Mouse (Mus musculus): Measurements from ENCODE around the gene Tedc2. TPM values are rescaled to one million over a fixed set of nuclear protein-coding genes. Genes with fewer than 3 reads are reported as not detected.

Gene Tedc2
- polyA plus RNA-seq (2015; fragmentation: Nextera tagmentation; extraction: Ambion mirVana) = 9.8 and 10.0 TPM in 2 replicates

GRCm38 (mm10) chr17:24220435-24221411 lies at the start of gene Tedc2:
TSS of gene Tedc2 (minus strand) at chr17:24220851.
- Histone ChIP-seq H3K4me3 (replicated peaks) (peak within 1 kb of the TSS; percentile 73), H3K27me3 (replicated peaks) (no peaks in the 10 kb centered on the region), H3K36me3 (peaks cover 37% of the 10 kb centered on the region), H3K9me3 (no peaks in the 10 kb centered on the region), H3K9ac (peak within 1 kb of the TSS; percentile 75), H3K4me1 (peaks cover 9% of the 10 kb centered on the region), H3K27ac (peak within 1 kb of the TSS; percentile 68), H3K4me2 (peak within 1 kb of the TSS; percentile 71)
- ATAC-seq (ENCODE audit: insufficient read depth, low FRiP score, low read depth) = peak; percentile 92
- WGBS = 3% methylated on average over 41 of the region's 41 CpGs

GRCm38 (mm10) chr17:24267133-24267532 lies 46.5 kb upstream of the Tedc2 start:
- no peak for ATAC-seq (ENCODE audit: insufficient read depth, low FRiP score, low read depth)
- H3K27me3 ChIP-seq (replicated peaks) = no peaks in the 10 kb centered on the region
- no peak overlapping the region for H3K4me2 ChIP-seq
- WGBS = 81% methylated on average over 1 of the region's 1 CpGs
- H3K27ac ChIP-seq = no peak overlapping the region
- H3K36me3 ChIP-seq = no peaks in the 10 kb centered on the region
- no peaks in the 10 kb centered on the region for H3K4me1 ChIP-seq
- H3K4me3 ChIP-seq (replicated peaks) = no peak overlapping the region
- no peaks in the 10 kb centered on the region for H3K9me3 ChIP-seq
- H3K9ac ChIP-seq = no peak overlapping the region

GRCm38 (mm10) chr17:24264766-24265165 lies 44.1 kb upstream of the Tedc2 start:
- H3K36me3 ChIP-seq = no peaks in the 10 kb centered on the region
- no peaks in the 10 kb centered on the region for H3K4me1 ChIP-seq
- H3K9ac ChIP-seq = no peak overlapping the region
- no peak overlapping the region for H3K4me2 ChIP-seq
- 70% methylated on average over 2 of the region's 2 CpGs for WGBS
- H3K27ac ChIP-seq = no peak overlapping the region
- no peak for ATAC-seq (ENCODE audit: insufficient read depth, low FRiP score, low read depth)
- no peaks in the 10 kb centered on the region for H3K27me3 ChIP-seq (replicated peaks)
- no peak overlapping the region for H3K4me3 ChIP-seq (replicated peaks)
- no peaks in the 10 kb centered on the region for H3K9me3 ChIP-seq

- no peak for ATAC-seq (ENCODE audit: insufficient read depth, low FRiP score, low read depth)
- H3K9me3 ChIP-seq = no peaks in the 10 kb centered on the region
- H3K9ac ChIP-seq = no peak overlapping the region
- H3K4me3 ChIP-seq (replicated peaks) = no peak overlapping the region
- H3K27me3 ChIP-seq (replicated peaks) = no peaks in the 10 kb centered on the region
- WGBS = 60% methylated on average over 4 of the region's 4 CpGs
- H3K4me2 ChIP-seq = no peak overlapping the region
- no peaks in the 10 kb centered on the region for H3K4me1 ChIP-seq
- H3K36me3 ChIP-seq = no peaks in the 10 kb centered on the region
- no peak overlapping the region for H3K27ac ChIP-seq
Measured at GRCm38 (mm10) chr17:24260516-24260915, 39.9 kb upstream of the Tedc2 start.

GRCm38 (mm10) chr17:24259702-24260101 lies 39.1 kb upstream of the Tedc2 start:
- no peak overlapping the region for H3K27ac ChIP-seq
- no peak overlapping the region for H3K4me3 ChIP-seq (replicated peaks)
- H3K4me1 ChIP-seq = no peaks in the 10 kb centered on the region
- no peak overlapping the region for H3K9ac ChIP-seq
- no peaks in the 10 kb centered on the region for H3K9me3 ChIP-seq
- no peak overlapping the region for H3K4me2 ChIP-seq
- no peaks in the 10 kb centered on the region for H3K36me3 ChIP-seq
- no peaks in the 10 kb centered on the region for H3K27me3 ChIP-seq (replicated peaks)
- WGBS = 70% methylated on average over 5 of the region's 5 CpGs
- ATAC-seq (ENCODE audit: insufficient read depth, low FRiP score, low read depth) = no peak

- no peaks in the 10 kb centered on the region for H3K4me1 ChIP-seq
- 49% methylated on average over 4 of the region's 4 CpGs for WGBS
- H3K4me3 ChIP-seq (replicated peaks) = no peak overlapping the region
- no peak overlapping the region for H3K9ac ChIP-seq
- ATAC-seq (ENCODE audit: insufficient read depth, low FRiP score, low read depth) = no peak
- H3K27ac ChIP-seq = no peak overlapping the region
- H3K36me3 ChIP-seq = no peaks in the 10 kb centered on the region
- no peak overlapping the region for H3K4me2 ChIP-seq
- H3K27me3 ChIP-seq (replicated peaks) = no peaks in the 10 kb centered on the region
- no peaks in the 10 kb centered on the region for H3K9me3 ChIP-seq
Measured at GRCm38 (mm10) chr17:24258981-24259380, 38.3 kb upstream of the Tedc2 start.

GRCm38 (mm10) chr17:24252329-24252728 lies 31.7 kb upstream of the Tedc2 start:
- WGBS = 96% methylated on average over 2 of the region's 2 CpGs
- H3K27me3 ChIP-seq (replicated peaks) = no peaks in the 10 kb centered on the region
- no peak overlapping the region for H3K4me3 ChIP-seq (replicated peaks)
- no peak overlapping the region; the same call in 1 of the 2 replicates for H3K4me2 ChIP-seq
- H3K9me3 ChIP-seq = no peaks in the 10 kb centered on the region
- no peak overlapping the region for H3K27ac ChIP-seq
- no peak for ATAC-seq (ENCODE audit: insufficient read depth, low FRiP score, low read depth)
- H3K4me1 ChIP-seq = peaks cover 13% of the 10 kb centered on the region
- peaks cover 16% of the 10 kb centered on the region for H3K36me3 ChIP-seq
- no peak overlapping the region for H3K9ac ChIP-seq

GRCm38 (mm10) chr17:24251320-24252069 lies 30.8 kb upstream of the Tedc2 start, which contains the start of gene Ccnf:
TSS of gene Ccnf (minus strand) at chr17:24251484.
- Histone ChIP-seq H3K9me3 (no peaks in the 10 kb centered on the region), H3K36me3 (peaks cover 16% of the 10 kb centered on the region), H3K4me3 (replicated peaks) (peak within 1 kb of the TSS; percentile 82), H3K27me3 (replicated peaks) (no peaks in the 10 kb centered on the region), H3K4me1 (peaks cover 13% of the 10 kb centered on the region), H3K4me2 (peak within 1 kb of the TSS; percentile 73), H3K9ac (peak within 1 kb of the TSS; percentile 64), H3K27ac (peak within 1 kb of the TSS; percentile 81)
- peak; percentile 100 for ATAC-seq (ENCODE audit: insufficient read depth, low FRiP score, low read depth)
- WGBS = under 1% methylated on average over 48 of the region's 48 CpGs

GRCm38 (mm10) chr17:24250988-24251319 lies 30.3 kb upstream of the Tedc2 start:
- Histone ChIP-seq H3K4me1 (peaks cover 13% of the 10 kb centered on the region), H3K27ac (peak overlapping the region; percentile 62; the same call in 1 of the 2 replicates), H3K27me3 (replicated peaks) (no peaks in the 10 kb centered on the region), H3K4me3 (replicated peaks) (peak overlapping the region; percentile 82), H3K4me2 (peak overlapping the region; percentile 73), H3K36me3 (peaks cover 20% of the 10 kb centered on the region), H3K9ac (peak overlapping the region; percentile 64), H3K9me3 (no peaks in the 10 kb centered on the region)
- WGBS = under 1% methylated on average over 32 of the region's 32 CpGs
- no peak for ATAC-seq (ENCODE audit: insufficient read depth, low FRiP score, low read depth)

GRCm38 (mm10) chr17:24248641-24249040 lies 28.0 kb upstream of the Tedc2 start:
- H3K4me2 ChIP-seq = no peak overlapping the region
- no peak overlapping the region for H3K27ac ChIP-seq
- no peak overlapping the region for H3K4me3 ChIP-seq (replicated peaks)
- WGBS = 100% methylated on average over 2 of the region's 2 CpGs
- H3K9me3 ChIP-seq = no peaks in the 10 kb centered on the region
- no peaks in the 10 kb centered on the region for H3K27me3 ChIP-seq (replicated peaks)
- H3K9ac ChIP-seq = no peak overlapping the region
- ATAC-seq (ENCODE audit: insufficient read depth, low FRiP score, low read depth) = no peak
- peaks cover 37% of the 10 kb centered on the region for H3K36me3 ChIP-seq
- peaks cover 13% of the 10 kb centered on the region for H3K4me1 ChIP-seq

- Histone ChIP-seq H3K4me2 (no peak overlapping the region), H3K9me3 (no peaks in the 10 kb centered on the region), H3K4me1 (no peaks in the 10 kb centered on the region), H3K27ac (no peak overlapping the region), H3K27me3 (replicated peaks) (no peaks in the 10 kb centered on the region), H3K4me3 (replicated peaks) (no peak overlapping the region), H3K36me3 (peaks cover 71% of the 10 kb centered on the region), H3K9ac (no peak overlapping the region)
- no peak for ATAC-seq (ENCODE audit: insufficient read depth, low FRiP score, low read depth)
- 98% methylated on average over 8 of the region's 8 CpGs for WGBS
Measured at GRCm38 (mm10) chr17:24244061-24244460, 23.4 kb upstream of the Tedc2 start.

Measured in stomach, embryonic 15.5 days (tissue).